Mouse (Mus musculus) limb, embryonic 12.5 days (tissue): ENCODE measurements around the gene Gm10961. TPM values are rescaled to one million over a fixed set of nuclear protein-coding genes. Genes with fewer than 3 reads are reported as not detected.
A peak's percentile ranks its signal among the peaks of the same experiment; 100 is the strongest.

ENCODE experiments used
- ATAC-seq: fragments of 200-750 bp; cut with Nextera tagmentation; 2 replicates; pipeline ENCODE4 v1.8.0; 2017; ENCODE audit warnings: low read depth, moderate TSS enrichment; ENCODE audit not compliant: insufficient number of reproducible peaks, insufficient read depth, low FRiP score, low TSS enrichment
- H3K27ac ChIP-seq: fragments of 300-500 bp; sonication (generic); 2 replicates; pipeline ENCODE4 v1.5.1; 2016; ENCODE audit warnings: mild to moderate bottlenecking, moderate library complexity
- H3K27me3 ChIP-seq: fragments of 300-500 bp; sonication (generic); 2 replicates; pipeline ENCODE4 v1.6.1; 2016; ENCODE audit warnings: mild to moderate bottlenecking, moderate library complexity
- H3K36me3 ChIP-seq: fragments of 300-500 bp; sonication (generic); 2 replicates; pipeline ENCODE4 v1.6.1; 2016; ENCODE audit warnings: mild to moderate bottlenecking, moderate library complexity
- H3K4me1 ChIP-seq: fragments of 300-500 bp; sonication (generic); replicated peaks from 2 replicates; pipeline ENCODE4 v1.6.1; 2016
- H3K4me2 ChIP-seq: fragments of 300-500 bp; sonication (generic); 2 replicates; pipeline ENCODE4 v1.6.1; 2016; ENCODE audit warnings: mild to moderate bottlenecking, moderate library complexity
- H3K4me3 ChIP-seq: fragments of 300-500 bp; sonication (generic); replicated peaks from 2 replicates; pipeline ENCODE4 v1.5.1; 2016; ENCODE audit warnings: mild to moderate bottlenecking
- H3K9ac ChIP-seq: fragments of 300-500 bp; sonication (generic); replicated peaks from 2 replicates; pipeline ENCODE4 v1.6.1; 2016; ENCODE audit warnings: mild to moderate bottlenecking, moderate library complexity
- H3K9me3 ChIP-seq: fragments of 300-500 bp; sonication (generic); 2 replicates; pipeline ENCODE4 v1.6.1; 2016; ENCODE audit warnings: mild to moderate bottlenecking, moderate library complexity
- WGBS: fragments of 180-500 bp; shearing (Covaris S2); methylation state at CpG from one replicate; pipeline ENCODE4 v1.1.7; 2016; 5-methylcytosine and 5-hydroxymethylcytosine counted together
- polyA plus RNA-seq: library from polyadenylated mRNA; unstranded; fragments of >200 nt; fragmentation: Nextera tagmentation; extraction: Ambion mirVana; gene quantifications from 2 replicates; pipeline ENCODE4 v1.2.1, GENCODE M21; 2016

Gm10961 gene
- polyA plus RNA-seq, 1 experiment from 2014 or later = not detected

- ATAC-seq = no peak
- H3K4me3 ChIP-seq = no peak overlapping the region
- H3K27me3 ChIP-seq = no peaks in the 10 kb centered on the region
- no peak overlapping the region for H3K4me2 ChIP-seq
- no peak overlapping the region for H3K9ac ChIP-seq
- 97% methylated on average over 1 of the region's 1 CpGs for WGBS
- H3K9me3 ChIP-seq = no peaks in the 10 kb centered on the region
- H3K36me3 ChIP-seq = peaks cover 51% of the 10 kb centered on the region
- no peaks in the 10 kb centered on the region for H3K4me1 ChIP-seq
- no peak overlapping the region for H3K27ac ChIP-seq
Observed at GRCm38 (mm10) chr3:107659000-107659399, 27.9 kb downstream of the Gm10961 start.

- no peak for ATAC-seq
- Histone ChIP-seq H3K36me3 (peaks cover 95% of the 10 kb centered on the region), H3K9me3 (no peaks in the 10 kb centered on the region), H3K9ac (no peak overlapping the region), H3K4me2 (no peak overlapping the region), H3K4me1 (no peaks in the 10 kb centered on the region), H3K27ac (no peak overlapping the region), H3K27me3 (no peaks in the 10 kb centered on the region), H3K4me3 (no peak overlapping the region)
- WGBS = 89% methylated on average over 1 of the region's 1 CpGs
Observed at GRCm38 (mm10) chr3:107664641-107665040, 33.5 kb downstream of the Gm10961 start.

GRCm38 (mm10) chr3:107667426-107667825 lies 36.3 kb downstream of the Gm10961 start:
- Histone ChIP-seq H3K9me3 (no peaks in the 10 kb centered on the region), H3K27ac (no peak overlapping the region), H3K4me2 (no peak overlapping the region), H3K4me1 (no peaks in the 10 kb centered on the region), H3K9ac (no peak overlapping the region), H3K4me3 (no peak overlapping the region), H3K36me3 (peaks cover 94% of the 10 kb centered on the region), H3K27me3 (no peaks in the 10 kb centered on the region)
- whole genome bisulfite sequencing = 78% methylated on average over 6 of the region's 6 CpGs
- no peak for ATAC-seq

GRCm38 (mm10) chr3:107668786-107669185 lies 37.7 kb downstream of the Gm10961 start:
- Histone ChIP-seq H3K4me3 (no peak overlapping the region), H3K27ac (no peak overlapping the region), H3K4me1 (no peaks in the 10 kb centered on the region), H3K4me2 (no peak overlapping the region), H3K27me3 (no peaks in the 10 kb centered on the region), H3K9me3 (no peaks in the 10 kb centered on the region), H3K36me3 (peaks cover 91% of the 10 kb centered on the region), H3K9ac (no peak overlapping the region)
- no peak for ATAC-seq
- WGBS = 83% methylated on average over 7 of the region's 7 CpGs

- Histone ChIP-seq H3K9ac (no peak overlapping the region), H3K4me2 (no peak overlapping the region), H3K27ac (no peak overlapping the region), H3K4me1 (no peaks in the 10 kb centered on the region), H3K36me3 (peaks cover 91% of the 10 kb centered on the region), H3K4me3 (no peak overlapping the region), H3K9me3 (no peaks in the 10 kb centered on the region), H3K27me3 (no peaks in the 10 kb centered on the region)
- ATAC-seq = no peak
- 84% methylated on average over 4 of the region's 4 CpGs for WGBS
Observed at GRCm38 (mm10) chr3:107670500-107670899, 39.4 kb downstream of the Gm10961 start.

GRCm38 (mm10) chr3:107671509-107671908 lies 40.4 kb downstream of the Gm10961 start:
- Histone ChIP-seq H3K27me3 (no peaks in the 10 kb centered on the region), H3K9me3 (no peaks in the 10 kb centered on the region), H3K9ac (no peak overlapping the region), H3K36me3 (peaks cover 91% of the 10 kb centered on the region), H3K27ac (no peak overlapping the region), H3K4me1 (no peaks in the 10 kb centered on the region), H3K4me2 (no peak overlapping the region), H3K4me3 (no peak overlapping the region)
- no peak for ATAC-seq
- 96% methylated on average over 2 of the region's 2 CpGs for WGBS

GRCm38 (mm10) chr3:107680790-107681576 lies 49.9 kb downstream of the Gm10961 start:
- Histone ChIP-seq H3K9me3 (no peaks in the 10 kb centered on the region), H3K9ac (no peak overlapping the region), H3K4me1 (peaks cover 44% of the 10 kb centered on the region), H3K27ac (peak overlapping the region; percentile 80), H3K36me3 (peaks cover 18% of the 10 kb centered on the region; the same call in 1 of the 2 replicates), H3K27me3 (no peaks in the 10 kb centered on the region), H3K4me3 (no peak overlapping the region), H3K4me2 (peak overlapping the region; percentile 19; the same call in 1 of the 2 replicates)
- WGBS = 33% methylated on average over 7 of the region's 7 CpGs
- ATAC-seq = no peak

Other genes starting within 250 kb of the Gm10961 start
- gene Kcnc4, start 171.8 kb upstream of the Gm10961 start, polyA plus RNA-seq = 0.12 TPM in 1 of 2 replicates, not detected in the other
- 4.5 and 7.0 TPM in 2 replicates for gene Slc6a17, start 113.3 kb upstream of the Gm10961 start, polyA plus RNA-seq
- 0.15 and 0.24 TPM in 2 replicates for gene Ubl4b, start 76.2 kb upstream of the Gm10961 start, polyA plus RNA-seq
- 14.5 and 15.1 TPM in 2 replicates for gene Alx3, start 36.3 kb upstream of the Gm10961 start, polyA plus RNA-seq
- 79.8 and 79.9 TPM in 2 replicates for gene Strip1, start 372 bp downstream of the Gm10961 start, polyA plus RNA-seq
- 114 and 115 TPM in 2 replicates for gene Ahcyl1, start 65.2 kb downstream of the Gm10961 start, polyA plus RNA-seq
- 6.1 and 7.4 TPM in 2 replicates for gene Csf1, start 129.1 kb downstream of the Gm10961 start, polyA plus RNA-seq
- not detected in 2 replicates for gene Eps8l3, start 245.9 kb downstream of the Gm10961 start, polyA plus RNA-seq